Mouse (Mus musculus): ENCODE measurements around the gene Pik3cg. TPM values are rescaled to one million over a fixed set of nuclear protein-coding genes. Genes with fewer than 3 reads are reported as not detected.

The Pik3cg gene
- polyA plus RNA-seq, 1 experiment from 2014 or later, result 3.3 TPM

Other genes starting within 250 kb of the Pik3cg start
- 66.8 and 70.4 TPM in 2 replicates for gene Prkar2b, start 147.4 kb downstream of the Pik3cg start, polyA plus RNA-seq (2015; fragmentation: Nextera tagmentation; extraction: Ambion mirVana)
- gene Ccdc71l, start 170.0 kb upstream of the Pik3cg start, polyA plus RNA-seq (2015; fragmentation: Nextera tagmentation; extraction: Ambion mirVana), result 4.9 and 5.5 TPM in 2 replicates

Data from liver, embryonic 15.5 days (tissue).